Mouse (Mus musculus) urinary bladder, postnatal 4 days (tissue): ENCODE measurements around the gene Dnajc28.
A peak's percentile ranks its signal among the peaks of the same experiment; 100 is the strongest.

Experiments used
- DNase-seq, 2 experiments: peaks; one replicate each; pipeline ENCODE4 v3.0.0; 2021 to 2022; ENCODE audit warnings: low spot score in 2 of 2

Dnajc28 gene

DNA sequence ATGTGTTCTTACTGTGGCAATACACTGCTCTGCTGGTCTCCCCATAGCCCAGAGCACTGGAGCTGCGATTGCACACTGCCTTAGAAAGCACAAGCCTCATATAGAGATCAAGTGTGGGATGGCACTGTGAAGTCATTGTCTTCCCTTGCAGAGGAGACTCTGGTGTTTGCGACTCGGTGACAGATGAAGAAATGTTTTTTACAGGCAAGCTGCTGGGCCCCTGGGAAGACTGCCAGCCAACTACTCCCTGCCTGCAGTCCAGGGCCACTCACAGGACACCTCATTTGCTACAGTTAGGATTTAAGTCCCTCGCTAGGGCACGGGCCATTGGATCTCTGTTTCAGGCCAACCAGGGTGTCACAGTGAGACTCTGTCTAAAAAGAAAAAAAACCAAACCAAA is 13.6 kb upstream of the Dnajc28 start:
- DNase-seq: no peak

DNA sequence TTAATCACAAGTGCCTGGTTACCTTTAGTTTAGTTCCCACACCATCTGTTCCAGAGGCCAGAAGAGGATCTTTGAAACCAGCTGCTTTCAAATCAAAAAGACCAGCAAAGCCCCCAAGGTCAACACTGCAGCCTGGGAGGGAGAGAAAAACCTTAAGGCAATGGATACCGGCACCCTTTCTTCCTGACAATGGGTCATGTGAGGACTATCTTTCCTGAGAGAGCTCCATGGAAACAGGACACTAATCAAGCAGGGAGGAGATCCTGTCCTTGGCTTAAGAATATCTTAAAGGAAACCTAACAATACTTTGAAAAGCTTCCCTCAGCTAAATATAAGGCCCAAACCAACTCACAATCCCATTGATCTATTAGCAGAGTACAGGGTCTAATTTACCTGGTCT is 11.8 kb upstream of the Dnajc28 start:
- DNase-seq: no peak

DNA sequence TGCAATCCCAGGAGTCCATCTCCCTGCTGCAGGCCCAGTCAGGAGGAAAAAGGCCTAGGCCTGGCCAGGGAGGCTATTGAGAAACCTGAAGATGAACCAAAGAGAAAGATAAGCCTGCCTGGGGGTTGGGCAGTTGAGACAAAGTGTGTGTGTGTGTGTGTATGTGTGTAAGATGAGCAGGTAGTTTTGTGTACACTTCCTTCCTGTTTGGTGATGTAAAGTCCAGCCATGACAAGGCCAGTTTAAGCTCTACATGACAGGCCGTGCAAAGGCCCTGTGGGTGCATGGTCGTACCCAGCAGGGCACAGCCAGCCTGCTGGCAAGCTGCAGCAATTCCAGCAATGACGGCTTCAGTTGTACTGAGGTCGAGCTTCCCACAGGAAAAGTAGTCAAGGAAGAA is 10.9 kb upstream of the Dnajc28 start:
- no peak for DNase-seq

DNA sequence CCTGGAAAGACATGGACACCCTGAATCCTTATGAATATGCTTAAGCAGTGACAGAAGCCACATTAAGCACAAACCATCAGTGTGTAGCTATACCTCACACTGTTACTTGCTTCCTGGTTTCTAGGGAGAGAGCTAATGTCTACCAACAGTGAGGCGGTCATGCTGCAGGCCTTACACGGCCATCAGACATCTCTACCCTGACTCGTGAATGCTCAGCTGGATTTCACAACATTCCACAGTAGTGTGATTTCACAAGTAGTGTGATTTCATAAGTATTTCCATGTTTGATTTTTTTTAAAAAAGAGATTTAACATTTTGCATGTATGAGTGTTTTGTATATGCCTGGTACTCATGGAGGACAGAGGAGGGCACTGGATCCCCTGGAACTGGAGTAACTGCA is 9.8 kb upstream of the Dnajc28 start:
- DNase-seq: no peak

DNA sequence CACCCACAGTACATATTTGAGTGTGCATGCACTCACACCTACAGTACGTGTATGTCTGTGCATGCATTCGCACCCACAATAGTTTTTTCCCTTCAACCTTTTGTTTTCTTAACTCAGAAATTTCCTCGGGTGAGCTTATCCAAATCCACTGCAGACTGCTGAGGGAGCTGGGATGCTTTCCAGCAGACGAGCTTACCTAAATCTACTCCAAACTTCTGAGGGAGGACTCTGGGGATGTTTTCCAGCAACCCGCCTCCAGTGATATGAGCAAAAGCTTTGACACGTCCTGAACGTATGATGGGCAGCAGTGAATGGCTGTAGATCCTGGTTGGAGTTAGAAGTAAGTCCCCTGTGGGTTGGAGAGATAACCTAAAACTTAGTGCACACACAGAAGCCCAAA is 9.0 kb upstream of the Dnajc28 start:
- no peak for DNase-seq

DNA sequence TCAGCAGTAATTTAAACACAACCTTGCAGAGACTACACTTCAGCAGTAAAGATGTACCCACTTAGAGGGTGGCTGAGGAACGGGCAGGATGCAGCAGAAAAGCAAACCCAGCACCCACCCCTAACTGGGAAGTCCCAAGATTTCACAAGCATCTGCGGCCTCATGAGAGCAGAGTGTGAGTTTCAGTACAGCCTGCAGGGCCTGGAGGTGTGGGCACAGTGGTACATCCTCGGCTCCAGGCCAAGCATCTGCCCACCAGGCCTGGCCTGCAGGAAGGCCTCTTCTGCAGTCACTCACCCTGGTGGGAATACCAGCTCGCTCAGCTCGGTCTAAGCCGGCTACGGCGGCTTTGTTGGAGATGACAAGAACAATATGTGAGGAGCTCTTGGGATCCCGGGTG is 4.2 kb upstream of the Dnajc28 start:
- no peak for DNase-seq

DNA sequence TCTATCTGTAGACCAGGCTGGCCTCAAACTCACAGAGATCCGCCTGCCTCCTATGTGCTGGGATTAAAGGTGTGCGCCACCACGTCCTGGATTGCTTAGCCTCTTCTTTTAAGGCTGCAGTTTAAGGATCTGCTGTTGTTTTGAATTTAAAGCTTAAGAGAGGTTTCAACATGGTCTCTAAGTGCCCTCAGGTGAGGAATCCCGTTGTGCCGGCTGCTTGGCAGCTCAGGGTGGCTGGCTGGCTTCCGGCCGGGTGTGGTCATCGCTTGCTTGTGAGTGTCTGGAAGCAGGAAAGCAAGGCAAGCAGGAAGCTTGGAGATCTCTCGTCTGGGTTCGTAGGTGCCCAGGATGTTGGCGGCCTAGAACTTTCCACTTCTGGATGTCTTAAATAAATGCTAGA is 2.2 kb upstream of the Dnajc28 start:
- DNase-seq: no peak

DNA sequence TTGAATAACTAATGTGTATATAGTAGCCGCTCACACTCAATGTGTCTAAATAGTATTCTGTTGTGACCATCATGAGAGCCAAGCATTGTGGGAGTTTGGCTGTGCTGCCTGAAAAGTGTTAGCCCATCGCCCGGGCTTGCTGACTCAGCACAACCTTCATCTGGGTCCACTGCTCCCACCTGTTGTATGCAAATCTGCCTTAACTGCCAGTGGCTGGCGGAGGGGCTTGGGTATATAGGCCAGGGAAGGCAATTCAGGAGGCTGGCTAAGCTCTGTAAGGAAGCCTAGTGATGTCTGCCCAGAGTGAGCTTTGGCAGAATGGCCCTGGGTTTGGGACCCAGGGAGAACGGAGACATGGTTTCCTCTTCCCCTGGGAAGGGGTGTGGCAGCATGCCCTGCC is 1.4 kb upstream of the Dnajc28 start:
- DNase-seq: no peak

DNA sequence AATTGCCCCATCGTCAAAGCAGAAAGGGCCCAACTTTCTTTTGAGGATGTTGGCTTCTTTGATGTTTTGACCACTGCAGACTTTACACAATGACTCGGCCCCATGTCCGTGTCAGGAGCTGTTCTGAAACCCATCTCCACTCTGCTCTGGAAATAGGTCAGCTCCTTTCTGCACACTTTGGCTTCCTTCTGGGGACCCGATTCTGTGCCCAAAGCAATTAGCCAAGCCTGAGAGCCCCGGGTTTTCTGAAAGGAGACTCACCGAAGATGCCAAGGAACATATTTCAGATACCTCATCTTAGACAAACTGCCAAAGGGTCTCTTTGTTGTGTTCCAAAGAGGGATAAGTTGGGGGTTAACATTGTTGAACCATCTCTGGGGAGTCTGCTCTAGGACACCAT is 4.3 kb downstream of the Dnajc28 start:
- no peak for DNase-seq

DNA sequence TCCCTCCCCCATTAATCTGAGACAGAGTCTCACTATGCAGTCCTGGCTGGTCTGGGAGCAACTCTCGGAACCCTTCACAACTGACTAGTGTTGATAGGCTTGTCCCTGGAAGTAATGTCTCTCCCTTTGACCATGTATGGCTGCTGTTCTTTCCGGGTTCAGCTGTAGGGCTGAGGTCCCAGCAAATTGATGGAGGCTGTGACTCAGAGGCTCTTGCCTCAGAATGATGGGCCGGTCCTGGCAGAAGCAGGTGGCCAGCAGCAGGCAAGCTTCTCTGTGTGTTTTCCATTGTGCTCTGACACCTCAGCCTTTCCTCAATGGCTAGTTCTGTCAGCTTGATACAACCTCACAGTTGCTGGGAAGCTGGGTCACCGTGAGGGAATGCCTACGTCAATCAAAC is 6.3 kb downstream of the Dnajc28 start:
- DNase-seq: no peak

DNA sequence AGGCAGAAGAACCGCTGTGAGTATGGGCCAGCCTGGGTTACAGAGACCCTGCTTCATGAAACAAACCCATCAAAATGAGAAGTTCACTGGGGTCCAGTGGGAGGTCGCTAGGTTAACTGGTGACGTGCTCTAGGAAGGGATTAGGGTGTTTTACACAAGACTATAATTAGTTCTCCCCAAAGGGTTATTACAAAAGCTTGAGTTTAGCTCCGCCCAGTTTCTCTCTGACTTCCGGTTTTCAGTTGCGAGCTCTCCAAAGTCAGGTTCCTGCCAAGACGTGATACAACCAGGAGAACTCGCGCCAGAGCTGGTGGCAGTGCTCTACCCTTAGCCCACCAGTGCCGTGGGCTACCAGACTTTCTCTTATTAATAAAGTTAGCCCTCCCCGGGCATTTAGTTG is 7.6 kb downstream of the Dnajc28 start:
- no peak for DNase-seq

DNA sequence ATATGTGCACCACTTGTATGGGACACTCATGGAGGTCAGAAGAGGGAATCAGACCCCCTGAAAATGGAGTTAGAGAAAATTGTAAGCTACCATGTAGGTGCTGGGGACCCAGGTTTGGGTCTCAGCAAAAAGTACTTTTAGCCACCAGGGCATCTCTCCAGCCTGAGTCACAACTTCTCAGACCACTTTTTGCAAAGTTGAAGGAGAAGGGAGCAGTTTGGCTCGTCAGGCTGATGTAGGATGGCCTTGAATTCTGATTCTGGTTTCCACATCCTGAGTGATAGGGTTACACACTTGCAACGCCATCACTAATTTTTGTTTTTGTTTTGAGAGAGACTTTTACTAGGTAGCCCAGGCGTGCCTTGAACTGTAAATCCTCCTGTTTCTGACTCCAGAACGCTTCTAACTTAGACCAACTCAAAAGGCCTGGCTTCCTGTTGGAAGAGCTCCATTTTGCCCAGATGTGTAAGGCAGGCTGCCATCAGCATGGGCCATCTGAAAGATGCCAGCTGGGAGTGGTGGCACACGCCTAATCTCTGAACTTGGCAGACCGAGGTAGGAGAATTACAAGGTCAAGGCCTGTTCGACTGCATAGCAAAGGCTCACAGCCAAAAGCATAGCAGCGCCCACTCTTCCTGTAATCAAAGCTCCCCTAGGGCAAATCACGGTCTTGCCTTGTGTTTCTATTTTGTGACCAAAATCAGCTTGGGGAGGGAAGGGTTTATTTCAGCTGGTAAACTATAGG is 9.2 kb downstream of the Dnajc28 start:
- peak in 1 of 2 experiments; percentile 27 for DNase-seq

DNA sequence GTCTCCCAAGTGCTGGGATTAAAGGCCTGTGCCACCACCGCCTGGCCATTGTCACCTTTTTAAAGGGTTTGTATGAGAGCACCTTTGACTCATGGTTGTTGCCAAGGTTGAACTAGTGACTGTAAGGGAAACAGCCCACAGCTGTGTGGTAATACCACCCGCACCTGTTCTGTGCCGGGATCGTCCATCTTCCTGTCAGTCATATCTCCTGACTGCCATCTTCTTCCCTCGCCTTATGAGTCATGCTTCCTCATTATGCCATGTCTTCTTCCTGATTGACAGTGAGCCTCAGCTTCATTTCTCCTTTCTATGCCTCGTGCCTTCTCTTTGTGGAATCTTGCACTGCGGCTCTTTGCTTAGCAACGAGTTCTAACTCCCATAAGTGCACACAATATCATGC is 11.9 kb downstream of the Dnajc28 start:
- DNase-seq: no peak

DNA sequence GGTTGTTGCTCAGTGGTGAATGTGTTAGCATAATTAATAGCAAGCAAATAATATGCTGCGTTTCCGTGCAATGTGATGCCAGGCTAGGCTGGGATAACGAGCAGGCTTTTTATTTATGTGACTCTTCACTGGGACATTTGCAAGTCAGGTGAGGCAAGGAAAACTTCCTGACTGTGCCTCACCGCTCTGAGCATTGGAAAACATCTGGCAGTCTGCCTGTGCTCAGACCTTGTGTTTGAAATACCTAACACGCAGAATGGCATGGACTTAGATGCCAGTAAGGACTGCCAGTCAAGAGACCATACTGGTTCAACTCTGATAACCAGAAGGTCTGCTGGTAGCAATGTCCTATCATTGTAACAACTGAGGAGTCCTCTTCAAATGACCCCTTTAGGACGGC is 13.7 kb downstream of the Dnajc28 start:
- DNase-seq: no peak

DNA sequence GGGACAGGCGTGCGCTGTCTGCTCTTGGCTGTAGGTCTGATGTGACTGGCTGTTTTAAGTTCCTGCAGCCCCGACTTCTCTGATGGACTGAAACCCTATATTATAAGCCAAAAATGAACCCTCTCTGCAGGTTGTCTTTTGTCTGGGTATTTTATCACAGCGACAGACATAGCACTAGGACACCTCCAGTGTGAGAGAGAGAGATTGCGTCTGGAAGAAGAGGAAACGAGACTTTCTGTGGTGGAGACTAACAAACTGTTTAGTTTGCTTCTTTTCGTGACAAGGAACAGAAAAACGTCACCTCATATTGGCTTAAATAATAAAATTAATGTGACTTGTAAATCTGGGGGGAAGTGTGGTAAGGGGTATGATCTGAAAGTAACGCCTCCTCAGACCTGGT is 17.1 kb downstream of the Dnajc28 start:
- DNase-seq: no peak

DNA sequence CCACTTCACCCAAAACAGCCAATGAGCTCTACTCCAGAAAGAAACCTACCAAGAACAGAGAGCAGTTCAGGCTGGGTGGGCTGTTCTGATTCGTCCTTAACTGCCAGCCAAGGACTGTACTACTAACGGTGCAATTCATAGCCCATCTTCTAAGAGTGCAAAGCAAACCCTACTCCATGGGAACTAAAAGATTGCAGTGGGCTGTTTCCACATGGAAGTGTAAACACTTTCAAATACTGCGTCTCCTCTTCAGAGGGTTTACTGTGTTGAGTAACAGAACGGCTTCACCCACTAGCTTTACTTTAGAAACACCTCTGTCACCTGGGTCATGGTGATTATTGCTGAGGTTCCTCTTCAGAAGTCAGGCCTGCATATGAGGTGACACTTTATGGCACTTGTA is 17.7 kb downstream of the Dnajc28 start:
- no peak for DNase-seq

DNA sequence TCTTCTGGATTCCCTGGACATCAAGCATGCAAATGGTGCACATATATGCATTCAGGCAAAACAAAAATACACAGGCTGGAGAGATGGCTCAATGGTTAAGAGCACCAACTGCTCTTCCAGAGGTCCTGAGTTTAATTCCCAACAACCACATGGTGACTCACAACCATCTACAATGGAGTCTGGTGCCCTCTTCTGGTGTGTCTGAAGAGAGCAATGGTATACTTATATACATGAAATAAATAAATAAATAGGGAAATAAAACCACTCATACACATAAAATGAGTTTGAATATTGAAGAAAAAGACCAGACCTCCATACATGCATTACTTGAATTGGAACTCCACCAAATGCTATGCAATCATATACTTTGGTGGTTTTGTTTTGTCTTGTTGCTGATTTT is 19.6 kb downstream of the Dnajc28 start:
- DNase-seq: no peak

DNA sequence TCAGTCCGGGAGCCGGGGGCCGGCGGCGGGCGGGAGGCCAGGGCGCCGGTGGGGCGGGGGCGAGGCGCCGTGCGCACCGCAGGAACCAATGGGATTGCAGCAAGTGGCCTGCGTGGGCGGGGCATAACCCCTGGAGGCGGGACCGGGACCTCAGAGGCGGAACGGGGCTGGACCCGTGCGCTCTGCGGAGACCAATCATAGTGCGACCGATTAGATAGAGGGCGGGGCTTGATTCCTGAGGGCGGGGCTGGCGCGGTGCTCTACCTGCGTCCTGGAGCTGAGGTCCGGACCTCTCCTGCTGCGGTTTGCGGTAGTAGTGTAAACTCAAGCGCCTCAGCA is 21.2 kb downstream of the Dnajc28 start, which contains the start of gene Tmem50b:
TSS of gene Tmem50b (minus strand) at position 129 of the 339 bp plus-strand sequence.
- peak; percentile 97 to 98 for DNase-seq

DNA sequence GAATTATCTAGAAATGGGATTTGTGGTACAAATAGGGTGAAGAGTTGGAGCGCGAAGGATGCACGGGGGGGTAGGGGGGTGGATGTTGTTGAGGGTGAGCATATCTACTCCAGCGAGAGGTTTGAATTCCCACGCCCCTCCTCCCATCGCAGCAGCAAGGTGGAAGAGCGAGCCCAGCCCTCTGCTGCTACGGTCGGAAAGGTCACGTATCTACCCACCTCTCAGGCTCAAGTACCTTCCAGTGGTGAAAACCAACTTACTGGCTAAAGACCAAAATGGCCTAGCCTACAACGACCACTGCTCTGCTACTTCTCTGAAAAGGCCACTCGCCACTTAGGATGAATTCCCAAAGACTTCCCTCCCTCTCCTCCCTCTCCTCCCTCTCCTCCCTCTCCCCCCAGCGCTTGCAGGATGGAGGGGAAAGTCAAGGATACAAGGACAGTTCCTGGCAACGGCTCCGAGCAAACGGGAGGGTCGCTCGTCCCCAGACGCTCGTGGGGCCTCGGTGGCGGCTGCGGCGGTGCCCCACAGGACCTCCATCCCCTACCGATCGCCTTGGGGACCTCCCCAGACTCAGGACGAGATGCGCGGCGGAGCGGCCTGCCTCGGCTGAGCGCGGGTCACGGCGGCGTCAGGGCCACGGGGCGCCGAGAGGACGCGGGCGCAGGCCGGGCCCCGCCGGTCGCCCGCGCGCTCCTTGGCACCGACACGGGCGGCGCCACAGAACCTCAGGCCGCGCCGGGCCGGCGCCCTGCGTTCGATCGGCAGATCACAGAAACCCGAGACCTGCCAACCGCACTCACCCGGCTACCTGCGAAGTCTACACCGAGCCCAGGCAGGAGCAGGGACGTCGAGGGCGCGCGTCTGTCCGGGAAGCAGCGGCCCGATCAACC is 21.8 kb downstream of the Dnajc28 start:
- DNase-seq: no peak

DNA sequence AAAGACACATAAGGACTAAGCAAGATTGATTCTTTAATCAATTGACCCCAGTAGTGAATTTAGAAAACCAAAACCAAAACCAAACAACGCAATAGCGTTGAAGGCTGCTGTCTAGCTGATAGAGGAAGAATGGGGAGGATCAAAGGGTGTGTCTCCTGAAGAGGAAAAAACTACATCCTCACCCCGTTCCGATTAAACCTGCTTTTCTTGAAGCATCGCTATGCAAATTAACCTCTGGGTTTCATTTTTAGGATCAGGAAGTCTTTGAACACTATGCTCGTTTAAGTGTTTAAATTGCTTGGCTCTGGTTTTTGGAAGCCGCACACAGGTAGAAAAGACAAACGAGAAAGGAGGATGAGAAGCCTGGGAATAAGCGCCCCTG is 22.4 kb downstream of the Dnajc28 start:
- no peak for DNase-seq

DNA sequence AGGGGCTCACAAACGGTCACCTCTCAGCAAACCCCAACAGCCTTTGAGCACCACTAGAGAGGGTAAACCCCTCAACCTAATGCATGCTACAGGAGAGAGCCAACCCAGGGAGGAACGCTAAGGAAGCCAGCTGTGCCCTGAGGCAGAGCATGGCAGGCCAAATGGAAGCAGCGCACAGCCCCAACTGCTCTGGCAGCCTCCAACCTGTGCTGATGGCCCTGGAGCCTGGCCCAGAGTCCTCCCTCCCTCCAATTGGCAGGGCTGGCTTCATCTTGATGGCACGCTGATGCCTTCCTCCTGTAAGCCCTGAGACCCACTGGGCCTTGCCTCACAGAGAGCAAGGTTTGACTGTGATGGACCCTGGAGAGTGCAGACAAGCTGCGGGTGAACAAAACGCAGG is 23.8 kb downstream of the Dnajc28 start:
- no peak for DNase-seq

DNA sequence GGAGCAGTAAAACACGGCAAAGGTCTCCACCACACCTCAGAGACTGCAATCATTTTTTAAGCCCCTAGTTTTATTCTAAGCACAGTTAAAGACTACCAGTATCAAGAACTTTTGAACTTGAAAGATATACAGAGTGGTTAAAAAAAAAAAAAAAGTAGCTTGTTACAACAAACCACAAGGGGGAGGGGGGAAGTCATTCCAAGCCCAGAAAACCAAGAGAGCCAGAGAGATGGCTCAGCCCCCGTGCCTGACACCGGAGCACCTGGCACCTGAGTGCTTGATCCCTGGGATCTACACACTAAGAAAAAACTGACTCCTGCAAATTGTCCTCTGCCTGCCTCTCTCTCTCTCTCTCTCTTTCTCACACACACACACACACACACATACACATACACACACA is 25.6 kb downstream of the Dnajc28 start:
- DNase-seq: no peak

DNA sequence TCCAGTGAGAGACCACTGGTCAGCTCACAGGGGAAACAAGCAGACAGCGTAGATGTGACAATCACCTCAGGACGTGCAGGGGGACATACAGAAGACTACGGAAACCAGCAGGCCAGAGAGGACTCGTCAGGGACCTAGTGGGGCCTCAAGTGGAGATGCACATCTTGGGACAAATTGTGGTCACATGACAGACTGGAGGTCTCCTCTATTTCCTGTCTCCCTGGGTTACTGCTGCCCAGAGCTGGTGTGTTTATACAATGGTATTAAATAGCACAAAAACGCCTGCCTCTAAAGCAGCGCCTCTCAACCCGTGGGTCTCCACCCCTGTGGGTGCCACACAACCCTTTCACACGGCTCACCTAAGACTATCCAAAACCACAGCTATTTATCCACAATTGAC is 26.7 kb downstream of the Dnajc28 start:
- no peak for DNase-seq
